Mouse (Mus musculus) embryonic facial prominence, embryonic 10.5 days (tissue): ENCODE results near the gene Ero1l. TPM values are rescaled to one million over a fixed set of nuclear protein-coding genes. Genes with fewer than 3 reads are reported as not detected.

Experiments used
- DNase-seq: peaks from one replicate; pipeline ENCODE4 v3.0.0-alpha.2; 2017; ENCODE audit warnings: low spot score
- H3K27ac ChIP-seq: fragments of 300-500 bp; sonication (generic); replicated peaks from 2 replicates; pipeline ENCODE4 v1.5.1; 2016; ENCODE audit warnings: mild to moderate bottlenecking
- H3K27me3 ChIP-seq: fragments of 300-500 bp; sonication (generic); replicated peaks from 2 replicates; pipeline ENCODE4 v1.6.1; 2016; ENCODE audit warnings: low read depth, mild to moderate bottlenecking; ENCODE audit not compliant: poor library complexity, severe bottlenecking
- H3K36me3 ChIP-seq: fragments of 300-500 bp; sonication (generic); replicated peaks from 2 replicates; pipeline ENCODE4 v1.6.1; 2016; ENCODE audit warnings: mild to moderate bottlenecking, moderate library complexity
- H3K4me1 ChIP-seq: fragments of 300-500 bp; sonication (generic); 2 replicates; pipeline ENCODE4 v1.6.1; 2016
- H3K4me3 ChIP-seq: fragments of 300-500 bp; sonication (generic); 2 replicates; pipeline ENCODE4 v1.5.1; 2016; ENCODE audit warnings: mild to moderate bottlenecking, moderate library complexity
- H3K9me3 ChIP-seq: fragments of 300-500 bp; sonication (generic); 2 replicates; pipeline ENCODE4 v1.6.1; 2016; ENCODE audit warnings: mild to moderate bottlenecking
- WGBS: fragments of 180-500 bp; shearing (Covaris S2); methylation state at CpG from one replicate; pipeline ENCODE4 v1.1.7; 2016; 5-methylcytosine and 5-hydroxymethylcytosine counted together
- polyA plus RNA-seq: library from polyadenylated mRNA; unstranded; fragments of >200 nt; fragmentation: Nextera tagmentation; extraction: Ambion mirVana; gene quantifications from 2 replicates; pipeline ENCODE4 v1.2.1, GENCODE M21; 2016

Gene Ero1l
- polyA plus RNA-seq: 32.7 and 35.5 TPM in 2 replicates

DNA sequence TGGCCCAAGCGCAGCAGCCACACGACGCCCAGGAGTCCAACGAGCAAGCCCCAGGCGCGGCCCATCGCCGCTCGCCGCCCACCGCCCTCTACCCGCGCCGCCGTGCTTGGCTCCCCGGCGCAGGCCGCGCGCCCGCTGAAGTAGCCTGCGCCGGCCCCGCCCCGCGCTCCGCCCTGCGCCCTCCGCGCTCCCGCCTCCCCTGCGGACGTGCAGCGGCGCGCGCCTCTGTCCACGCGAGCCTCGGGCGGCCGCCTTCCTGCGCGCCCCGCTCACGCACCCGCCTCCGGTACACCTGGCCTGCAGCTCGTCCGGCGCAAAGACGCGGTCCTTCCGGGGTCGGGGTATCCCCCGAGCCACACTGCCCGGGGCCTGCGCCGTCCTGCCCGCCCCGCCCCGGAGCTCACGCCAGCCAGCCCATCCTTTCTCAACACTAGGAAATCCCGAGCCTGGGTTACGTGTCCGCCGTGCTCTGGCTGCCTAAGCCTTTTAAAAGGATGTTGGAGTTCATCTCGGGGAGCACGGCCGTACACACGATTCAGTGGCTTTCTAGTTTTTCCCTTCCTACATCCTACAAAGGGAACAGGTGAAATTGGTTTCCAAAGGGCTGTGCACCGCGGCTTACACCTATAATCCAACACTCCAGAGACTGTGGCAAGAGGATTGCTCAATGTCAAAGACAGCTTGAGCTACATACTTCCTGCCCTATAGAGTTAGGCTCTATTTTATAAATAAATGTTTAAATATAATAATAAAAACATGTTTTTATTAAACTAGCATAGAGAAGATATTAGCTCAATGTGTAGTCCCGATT, at the start of gene Ero1l:
Ero1l (minus strand) TSS at position 346 of the 811 bp plus-strand sequence.
- WGBS: 2% methylated on average over 74 of the region's 74 CpGs
- peak; percentile 88 for DNase-seq

DNA sequence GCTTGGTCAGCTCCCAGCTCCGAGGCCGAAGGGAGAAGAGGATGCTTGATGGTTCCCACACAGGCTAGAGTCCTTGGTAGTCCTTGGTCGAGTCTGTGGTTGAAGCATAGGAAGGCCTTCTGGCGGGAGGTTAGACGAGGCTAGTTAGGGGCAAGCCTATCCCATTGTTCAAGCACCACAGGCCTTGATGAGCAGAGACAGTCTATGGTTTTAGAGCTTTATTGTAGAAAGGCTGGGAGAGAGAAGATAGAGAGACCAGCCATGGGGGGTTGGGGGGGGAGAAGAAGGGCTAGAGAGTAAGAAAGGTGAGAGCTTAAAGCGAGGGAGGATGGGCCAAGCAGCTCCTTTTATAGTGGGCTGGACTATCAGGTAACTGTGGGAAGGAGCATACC, 46.6 kb upstream of the Ero1l start:
- 84% methylated on average over 6 of the region's 6 CpGs for WGBS
- peaks cover 47% of the 10 kb centered on the region for H3K36me3 ChIP-seq
- peaks cover 15% of the 10 kb centered on the region; the same call in 1 of the 2 replicates for H3K4me1 ChIP-seq
- peaks cover 5% of the 10 kb centered on the region; the same call in 1 of the 2 replicates for H3K9me3 ChIP-seq
- no peak for DNase-seq
- H3K27me3 ChIP-seq: no peaks in the 10 kb centered on the region
- no peak overlapping the region for H3K4me3 ChIP-seq
- peak overlapping the region; percentile 63; the same call in 1 of the 2 replicates for H3K27ac ChIP-seq

More for the DNA sequence above, at the start of gene Ero1l:
- H3K27ac ChIP-seq: peak within 1 kb of the TSS; percentile 98
- peaks cover 7% of the 10 kb centered on the region for H3K4me1 ChIP-seq
- H3K36me3 ChIP-seq: no peaks in the 10 kb centered on the region
- no peaks in the 10 kb centered on the region for H3K27me3 ChIP-seq
- peak within 1 kb of the TSS; percentile 86 for H3K4me3 ChIP-seq
- no peaks in the 10 kb centered on the region for H3K9me3 ChIP-seq

DNA sequence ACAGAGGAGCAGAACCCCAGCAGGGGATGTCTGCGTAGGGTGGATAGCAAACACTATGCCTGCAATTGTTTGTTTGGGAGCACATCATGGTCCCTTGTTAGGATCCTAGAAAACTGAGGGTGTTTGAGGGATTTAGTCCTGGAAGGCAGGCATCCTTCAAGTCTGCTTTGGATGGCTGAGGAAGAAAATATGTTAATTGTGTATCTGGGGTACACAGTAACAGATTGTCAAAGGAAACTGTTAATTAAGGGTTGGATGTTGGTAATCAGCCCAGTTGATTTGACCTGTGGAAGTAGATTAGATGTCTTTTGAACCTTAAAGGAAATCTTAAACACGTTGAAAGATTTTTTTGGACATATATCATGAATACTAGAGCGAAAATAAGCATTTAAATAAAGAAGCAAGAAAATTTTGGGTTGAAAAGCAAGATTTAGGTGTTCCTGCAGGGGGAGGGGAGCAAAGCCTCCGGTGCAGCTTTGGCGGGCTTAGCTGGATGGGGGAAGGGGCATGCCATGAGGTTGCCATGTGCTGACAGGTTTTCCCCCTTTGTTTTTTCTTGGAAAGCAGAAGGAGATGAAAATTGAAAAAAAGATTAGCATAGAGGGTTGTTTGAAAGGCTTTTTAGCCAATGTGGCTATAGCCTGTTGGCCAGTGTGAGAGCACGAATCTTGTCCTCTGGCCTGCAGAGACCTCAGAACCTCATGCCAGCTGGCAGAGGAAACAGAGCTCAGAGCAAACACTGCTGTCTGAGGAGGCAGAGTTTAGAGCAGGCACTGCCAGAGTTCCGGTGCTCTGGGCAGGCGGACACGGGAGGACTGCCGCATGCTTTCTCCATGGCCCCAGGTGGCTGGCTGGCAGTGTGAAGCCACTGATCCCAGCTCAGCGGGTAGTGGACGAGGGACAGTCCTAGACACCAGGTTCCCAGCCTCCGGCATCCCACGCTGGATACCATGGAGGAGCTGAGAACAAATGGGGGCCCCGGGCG, 45.9 kb upstream of the Ero1l start:
- H3K36me3 ChIP-seq: peaks cover 45% of the 10 kb centered on the region
- peaks cover 3% of the 10 kb centered on the region; the same call in 1 of the 2 replicates for H3K9me3 ChIP-seq
- DNase-seq: no peak
- no peaks in the 10 kb centered on the region for H3K27me3 ChIP-seq
- peaks cover 15% of the 10 kb centered on the region; the same call in 1 of the 2 replicates for H3K4me1 ChIP-seq
- no peak overlapping the region for H3K4me3 ChIP-seq
- WGBS: 77% methylated on average over 16 of the region's 16 CpGs
- H3K27ac ChIP-seq: peak overlapping the region; percentile 63

DNA sequence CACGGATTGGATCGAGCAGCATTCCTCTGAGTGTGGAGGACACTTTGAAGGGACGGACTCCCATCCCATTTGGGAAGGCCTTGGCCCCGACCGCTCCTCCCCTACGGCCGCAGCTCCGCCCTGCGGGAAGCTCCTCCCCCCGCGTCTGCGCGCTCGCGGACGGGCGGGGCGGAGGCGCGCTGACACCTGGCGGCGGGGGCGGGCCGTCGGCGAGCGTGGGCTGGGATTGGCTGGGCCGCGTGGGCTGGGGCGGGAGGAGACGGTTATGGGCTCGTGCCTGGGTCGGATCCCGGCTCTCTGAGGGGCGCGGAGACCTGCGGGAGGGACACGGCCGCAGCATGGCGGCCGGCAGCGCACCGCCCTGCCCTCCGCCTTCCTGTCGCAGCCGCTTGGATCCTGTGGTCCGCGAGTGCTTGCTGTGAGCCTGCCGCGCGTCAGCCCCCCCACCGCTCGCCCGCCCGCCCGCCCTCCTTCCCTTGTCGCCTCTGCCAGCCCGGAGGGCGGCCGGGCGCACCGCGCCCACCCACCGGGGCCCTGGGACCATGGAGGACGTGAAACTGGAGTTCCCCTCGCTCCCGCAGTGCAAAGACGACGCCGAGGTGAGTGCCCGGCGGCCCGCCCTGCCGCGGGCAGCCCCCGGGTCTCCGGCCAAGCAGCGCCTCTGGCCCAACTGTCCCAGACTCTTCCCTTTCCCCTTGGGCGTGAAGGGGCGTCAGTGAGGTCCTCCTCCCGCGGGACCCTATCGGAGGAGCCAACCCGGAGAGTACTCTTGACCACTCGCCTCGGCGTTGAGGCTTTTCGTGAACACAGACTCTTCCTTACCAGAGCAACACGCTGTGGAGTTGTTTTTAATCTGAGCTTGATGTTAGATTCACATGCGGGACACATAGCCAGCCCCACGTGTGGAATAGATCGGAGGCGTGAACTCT, 32.6 kb upstream of the Ero1l start, which contains the start of gene Styx:
Styx (plus strand) TSS at position 163 of the 929 bp plus-strand sequence.
- H3K36me3 ChIP-seq: peaks cover 47% of the 10 kb centered on the region
- peak within 1 kb of the TSS; percentile 90 for H3K27ac ChIP-seq
- H3K9me3 ChIP-seq: no peaks in the 10 kb centered on the region
- H3K27me3 ChIP-seq: no peaks in the 10 kb centered on the region
- DNase-seq: peak; percentile 98
- H3K4me3 ChIP-seq: peak within 1 kb of the TSS; percentile 63
- peaks cover 21% of the 10 kb centered on the region for H3K4me1 ChIP-seq
- under 1% methylated on average over 93 of the region's 93 CpGs for WGBS

DNA sequence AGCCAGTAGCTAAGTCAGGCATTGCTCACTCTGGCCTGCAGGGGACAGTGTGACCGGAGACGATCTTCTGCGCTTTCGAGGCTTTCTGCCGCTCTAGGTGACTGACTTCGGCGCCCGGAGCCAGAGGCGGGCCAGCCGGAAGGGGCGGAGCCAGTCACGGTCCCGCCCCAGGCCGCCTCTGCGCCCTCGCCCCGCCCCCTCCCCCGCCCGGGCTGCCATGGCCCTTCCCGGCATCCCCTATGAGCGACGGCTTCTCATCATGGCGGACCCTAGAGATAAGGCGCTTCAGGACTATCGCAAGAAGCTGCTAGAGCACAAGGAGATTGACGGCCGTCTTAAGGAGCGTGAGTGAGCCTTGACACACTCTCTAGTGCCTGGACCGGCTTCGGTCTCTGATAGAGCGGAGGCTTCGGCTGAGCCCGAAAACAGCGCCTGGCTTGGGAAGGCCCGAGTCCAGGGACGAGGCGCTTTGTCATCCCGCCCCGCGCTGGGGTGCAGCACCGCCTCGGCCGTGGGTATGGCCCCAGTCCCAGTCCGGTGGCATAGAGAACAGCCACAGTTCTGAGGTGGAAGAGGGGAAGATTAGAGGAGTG, 11.1 kb upstream of the Ero1l start, which contains the start of gene Psmc6:
Psmc6 (plus strand) TSS at position 200 of the 593 bp plus-strand sequence.
- DNase-seq: peak; percentile 97
- peaks cover 37% of the 10 kb centered on the region for H3K36me3 ChIP-seq
- no peaks in the 10 kb centered on the region for H3K27me3 ChIP-seq
- peak within 1 kb of the TSS; percentile 93 for H3K4me3 ChIP-seq
- peaks cover 15% of the 10 kb centered on the region for H3K4me1 ChIP-seq
- H3K9me3 ChIP-seq: no peaks in the 10 kb centered on the region
- H3K27ac ChIP-seq: peak within 1 kb of the TSS; percentile 97
- WGBS: under 1% methylated on average over 44 of the region's 44 CpGs

DNA sequence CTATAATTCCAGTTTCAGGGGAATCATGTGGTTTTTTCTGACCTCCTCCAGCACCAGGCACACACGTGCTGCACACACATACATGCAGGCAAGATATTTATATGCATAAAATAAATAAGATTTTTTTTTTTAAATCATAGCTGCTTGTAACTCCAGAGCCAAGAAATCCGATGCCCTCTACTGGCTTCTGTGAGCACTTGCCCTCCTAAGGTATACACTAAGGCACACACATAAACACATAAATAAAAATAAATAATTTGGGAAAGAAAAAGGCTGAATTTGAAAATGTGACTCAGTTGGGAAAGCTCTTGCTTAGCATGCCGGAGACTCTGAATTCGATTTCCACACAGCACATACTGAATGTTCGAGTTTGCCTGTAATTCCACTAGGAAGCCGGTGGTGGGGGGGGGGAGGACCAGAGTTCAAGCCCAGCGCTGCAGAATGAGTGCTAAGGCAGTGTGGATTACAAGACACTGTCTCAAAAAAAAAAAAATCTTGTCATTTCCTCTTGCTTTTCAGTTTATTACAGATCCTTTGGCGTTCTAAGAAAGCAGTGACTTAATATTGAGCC, 10.5 kb upstream of the Ero1l start:
- no peaks in the 10 kb centered on the region for H3K27me3 ChIP-seq
- peak overlapping the region; percentile 93 for H3K4me3 ChIP-seq
- 13% methylated on average over 8 of the region's 8 CpGs for WGBS
- peaks cover 31% of the 10 kb centered on the region for H3K36me3 ChIP-seq
- peak overlapping the region; percentile 97 for H3K27ac ChIP-seq
- DNase-seq: no peak
- no peaks in the 10 kb centered on the region for H3K9me3 ChIP-seq
- H3K4me1 ChIP-seq: peaks cover 15% of the 10 kb centered on the region

DNA sequence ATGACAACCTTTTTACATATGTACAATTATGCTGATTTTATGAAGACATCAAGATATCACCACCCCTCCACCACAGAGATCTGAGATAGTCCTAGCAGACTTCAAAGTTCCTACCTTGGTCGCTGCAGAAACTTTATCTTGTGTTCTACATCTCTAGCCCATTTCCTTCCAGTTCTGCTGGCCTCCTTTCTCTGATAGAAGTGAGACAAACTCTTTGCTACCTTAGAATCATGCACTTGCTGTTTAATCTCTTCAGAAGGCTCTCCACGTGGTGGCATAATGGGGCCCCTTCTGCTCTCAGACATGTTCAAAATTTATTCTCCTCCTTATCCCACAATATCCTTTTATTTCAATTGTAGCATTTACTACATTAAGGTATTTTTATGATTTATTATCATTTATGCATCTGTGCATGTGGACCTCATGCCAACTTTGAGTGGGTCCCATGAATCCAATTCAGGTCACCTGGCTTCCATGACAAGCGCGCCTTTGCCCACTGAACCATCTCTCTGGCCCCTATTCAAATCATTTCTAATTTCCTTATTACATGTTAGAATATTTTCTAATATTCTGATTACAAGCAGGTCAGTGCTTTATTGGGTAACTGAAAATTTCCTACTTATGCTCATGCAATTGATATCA, 9.6 kb upstream of the Ero1l start:
- Histone ChIP-seq H3K9me3 (no peaks in the 10 kb centered on the region), H3K27ac (no peak overlapping the region), H3K36me3 (peaks cover 22% of the 10 kb centered on the region), H3K27me3 (no peaks in the 10 kb centered on the region), H3K4me3 (no peak overlapping the region), H3K4me1 (peaks cover 15% of the 10 kb centered on the region)
- 88% methylated on average over 4 of the region's 4 CpGs for WGBS
- no peak for DNase-seq

DNA sequence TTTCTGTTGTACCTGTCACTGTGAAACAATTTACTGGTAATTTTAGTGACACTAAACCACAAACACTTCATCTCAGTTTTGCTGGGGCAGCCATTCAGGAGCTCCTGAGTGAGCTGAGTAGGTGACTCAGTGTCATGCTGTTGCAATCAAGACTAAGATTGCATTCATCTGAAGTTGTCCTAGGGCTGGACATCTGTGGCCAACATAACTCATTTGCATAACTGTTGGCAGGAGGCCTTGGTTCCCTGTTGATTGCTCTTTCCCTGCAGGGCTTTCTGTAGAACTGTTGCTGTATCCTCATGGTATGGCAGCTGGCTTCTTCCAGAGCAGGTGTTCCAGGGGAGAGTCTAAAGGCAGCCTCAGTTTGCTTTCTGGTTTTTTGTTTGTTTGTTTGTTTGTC, 6.9 kb upstream of the Ero1l start:
- H3K27ac ChIP-seq: no peak overlapping the region
- DNase-seq: no peak
- H3K27me3 ChIP-seq: no peaks in the 10 kb centered on the region
- H3K36me3 ChIP-seq: no peaks in the 10 kb centered on the region
- H3K9me3 ChIP-seq: no peaks in the 10 kb centered on the region
- H3K4me3 ChIP-seq: no peak overlapping the region
- H3K4me1 ChIP-seq: peaks cover 7% of the 10 kb centered on the region; the same call in 1 of the 2 replicates

DNA sequence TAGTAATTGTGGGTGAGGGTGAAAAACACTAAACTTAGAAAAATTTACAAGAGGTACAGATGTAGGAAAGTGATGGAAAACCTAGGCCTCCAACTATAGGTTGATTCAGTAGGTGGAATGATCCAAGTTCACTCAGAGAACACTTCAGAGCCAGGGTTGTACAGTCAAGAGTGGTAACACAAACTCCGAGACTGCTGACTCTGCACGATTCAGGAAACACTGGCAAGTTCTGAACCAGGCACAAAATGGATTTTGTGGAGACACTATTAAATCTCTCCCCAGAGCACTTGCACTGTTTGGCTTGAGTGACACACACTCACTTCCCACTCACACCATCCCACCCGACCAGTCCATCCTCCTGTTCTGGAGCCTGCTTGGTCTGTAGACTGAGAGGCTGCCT, 4.7 kb upstream of the Ero1l start:
- WGBS: 85% methylated on average over 3 of the region's 3 CpGs

DNA sequence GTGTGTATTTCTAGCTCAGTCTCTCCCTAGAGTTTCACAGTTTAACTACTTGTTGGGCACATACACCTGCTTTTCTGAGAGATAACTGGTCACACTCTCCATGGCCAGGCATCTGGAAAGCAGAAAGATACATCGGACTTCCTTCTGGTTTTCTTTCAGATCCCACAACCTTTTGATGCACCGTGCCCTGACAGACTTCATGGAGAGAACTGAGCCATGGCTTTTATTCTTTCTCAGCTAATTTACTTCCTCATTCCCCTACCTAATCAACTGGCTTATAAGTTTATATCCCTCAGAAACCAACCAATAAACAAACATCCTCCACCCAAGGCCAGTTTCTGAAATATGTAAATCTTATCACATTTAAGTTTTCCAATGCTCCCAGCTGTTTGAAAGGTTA, 3.9 kb upstream of the Ero1l start:
- no peak for DNase-seq
- Histone ChIP-seq H3K27ac (no peak overlapping the region), H3K27me3 (no peaks in the 10 kb centered on the region), H3K36me3 (no peaks in the 10 kb centered on the region), H3K9me3 (no peaks in the 10 kb centered on the region), H3K4me1 (peaks cover 8% of the 10 kb centered on the region), H3K4me3 (no peak overlapping the region)
- WGBS: 87% methylated on average over 2 of the region's 2 CpGs

More for the DNA sequence above, 4.7 kb upstream of the Ero1l start:
- Histone ChIP-seq H3K9me3 (no peaks in the 10 kb centered on the region), H3K27ac (no peak overlapping the region), H3K4me3 (no peak overlapping the region), H3K4me1 (peaks cover 7% of the 10 kb centered on the region; the same call in 1 of the 2 replicates), H3K36me3 (no peaks in the 10 kb centered on the region), H3K27me3 (no peaks in the 10 kb centered on the region)
- DNase-seq: no peak

DNA sequence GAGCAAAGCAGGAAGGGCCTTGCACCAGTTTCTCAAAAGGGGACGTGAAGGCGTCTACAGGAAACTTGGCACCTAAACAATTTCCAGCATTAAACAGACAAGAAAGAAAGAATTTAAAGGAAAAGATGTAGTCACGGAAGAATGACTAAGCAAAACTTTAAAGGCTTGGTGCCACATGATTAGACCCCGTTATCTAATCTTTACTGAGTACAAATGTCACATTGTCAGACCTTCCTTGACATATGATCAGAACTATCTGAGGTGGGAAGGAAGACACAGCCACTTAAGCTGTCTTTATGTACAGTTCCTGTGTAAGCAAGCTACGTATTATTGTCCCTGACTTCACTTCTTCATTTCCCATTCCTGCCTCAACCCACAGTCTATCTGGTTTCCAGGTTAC, 3.1 kb upstream of the Ero1l start:
- Histone ChIP-seq H3K9me3 (no peaks in the 10 kb centered on the region), H3K4me1 (peaks cover 14% of the 10 kb centered on the region), H3K27ac (no peak overlapping the region), H3K27me3 (no peaks in the 10 kb centered on the region), H3K4me3 (no peak overlapping the region), H3K36me3 (no peaks in the 10 kb centered on the region)
- WGBS: 82% methylated on average over 5 of the region's 5 CpGs
- no peak for DNase-seq
